Mouse (Mus musculus) neutrophil, adult 5-6 weeks (primary cell): ENCODE results near the gene Dennd1b. TPM values are rescaled to one million over a fixed set of nuclear protein-coding genes. Genes with fewer than 3 reads are reported as not detected.

Experiments used
- ATAC-seq: fragments of 151-379, 151-347 bp; 2 replicates; pipeline ENCODE4 v1.8.0; 2017; ENCODE audit warnings: mild to moderate bottlenecking, moderate TSS enrichment; ENCODE audit not compliant: insufficient number of reproducible peaks, poor library complexity, low FRiP score, severe bottlenecking; ENCODE audit errors: extremely low read depth
- total RNA-seq: library from RNA; stranded (forward); fragments of 200-1000 nt; gene quantifications from 2 replicates; pipeline ENCODE4 v1.2.3, GENCODE M21; 2017

Dennd1b gene
- total RNA-seq, 1 experiment from 2014 or later = 76.1 TPM

DNA sequence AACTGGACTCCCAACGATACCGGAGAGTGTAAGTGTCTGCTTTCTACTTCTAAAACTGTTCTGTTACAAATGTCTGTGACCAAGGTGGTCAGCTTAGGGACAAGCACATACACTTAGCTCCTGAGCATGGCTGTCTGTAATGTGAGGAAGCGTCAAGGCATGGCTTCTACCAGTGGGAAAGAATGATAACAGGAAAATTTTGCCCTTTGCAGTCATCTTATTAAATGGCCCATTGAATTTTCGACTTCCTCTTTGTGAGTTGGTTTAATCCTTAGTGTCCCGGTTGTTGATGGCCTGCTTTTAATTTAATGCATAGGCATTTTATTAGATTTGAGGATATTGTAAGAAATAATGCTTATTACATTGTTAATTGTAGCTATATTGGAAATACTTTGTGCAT, 97.1 kb downstream of the Dennd1b start:
- ATAC-seq = no peak

DNA sequence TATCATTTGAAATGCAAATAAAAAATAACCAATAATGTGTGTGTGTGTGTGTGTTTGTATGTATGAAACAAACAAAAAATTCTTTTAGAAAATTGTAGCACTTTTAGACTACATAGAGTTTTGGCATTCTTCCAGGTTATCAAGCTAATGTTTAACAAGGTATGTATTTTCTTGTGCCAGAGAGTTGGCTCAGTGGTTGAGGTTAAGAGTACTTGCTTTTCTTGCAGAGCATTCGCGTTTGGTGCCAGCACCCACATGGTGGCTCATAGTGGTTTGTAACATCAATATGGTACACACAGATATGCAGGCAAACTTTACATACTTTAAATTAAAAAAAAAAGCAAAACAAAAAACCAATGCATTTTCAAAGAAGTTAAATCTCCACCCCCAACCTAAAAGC, 101.5 kb downstream of the Dennd1b start:
- no peak for ATAC-seq

DNA sequence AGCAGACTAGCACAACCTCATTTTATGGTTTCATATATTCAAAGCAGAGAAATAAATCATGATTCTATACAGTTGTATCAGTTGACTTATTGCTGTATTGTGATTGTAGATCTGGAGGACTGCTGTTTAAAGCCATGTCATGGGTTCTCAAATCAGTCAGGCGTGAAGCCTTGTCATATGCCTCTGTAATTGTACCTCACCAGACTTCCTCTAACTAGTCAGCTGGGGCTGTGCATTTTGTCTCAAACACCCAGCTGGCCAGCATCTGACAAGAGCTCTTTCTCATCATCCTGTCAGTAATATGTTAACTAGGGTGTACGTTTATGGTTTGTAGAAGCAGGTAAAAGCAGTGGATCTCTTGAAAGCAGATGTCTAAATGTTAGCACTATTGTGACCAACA, 104.0 kb downstream of the Dennd1b start:
- peak; percentile 75 for ATAC-seq

DNA sequence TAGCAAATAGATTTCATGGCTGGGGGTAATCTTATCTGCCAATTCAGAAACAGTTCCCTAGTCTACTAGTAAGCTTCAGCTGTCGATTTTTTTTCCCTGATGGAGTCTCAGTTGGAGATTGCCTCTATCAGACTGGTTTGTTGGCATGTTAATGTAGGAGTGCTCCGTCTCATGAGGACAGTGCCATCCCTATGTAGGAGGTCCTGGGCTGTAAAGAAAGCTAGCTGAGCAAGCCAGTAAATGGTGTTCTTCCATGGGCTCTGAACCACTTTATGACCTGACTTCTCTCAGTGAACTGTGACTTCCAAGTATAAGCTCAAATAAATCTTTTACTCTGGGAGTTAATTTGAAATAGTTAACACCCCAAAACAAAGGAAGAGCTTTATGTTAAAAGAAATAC, 107.8 kb downstream of the Dennd1b start:
- ATAC-seq = no peak

DNA sequence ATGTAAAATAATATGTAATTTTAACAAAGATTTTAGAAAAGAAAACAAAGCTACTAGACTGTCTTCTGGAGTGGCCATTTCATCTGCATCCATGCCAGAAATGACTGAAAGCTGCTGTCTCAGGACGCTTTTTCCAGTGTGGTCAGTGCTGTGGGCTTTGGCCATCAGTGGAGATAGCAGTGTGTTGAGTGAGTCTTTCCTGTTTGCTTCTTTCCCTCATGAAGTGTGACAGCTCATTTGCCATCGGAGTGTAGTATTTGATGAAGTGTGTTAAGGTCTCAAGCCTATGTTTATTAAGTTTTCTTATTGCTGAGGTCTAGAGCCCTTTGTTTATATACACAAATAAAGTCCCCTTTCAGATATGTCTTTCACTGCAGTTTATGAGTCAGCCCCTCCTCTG, 112.4 kb downstream of the Dennd1b start:
- ATAC-seq = no peak

DNA sequence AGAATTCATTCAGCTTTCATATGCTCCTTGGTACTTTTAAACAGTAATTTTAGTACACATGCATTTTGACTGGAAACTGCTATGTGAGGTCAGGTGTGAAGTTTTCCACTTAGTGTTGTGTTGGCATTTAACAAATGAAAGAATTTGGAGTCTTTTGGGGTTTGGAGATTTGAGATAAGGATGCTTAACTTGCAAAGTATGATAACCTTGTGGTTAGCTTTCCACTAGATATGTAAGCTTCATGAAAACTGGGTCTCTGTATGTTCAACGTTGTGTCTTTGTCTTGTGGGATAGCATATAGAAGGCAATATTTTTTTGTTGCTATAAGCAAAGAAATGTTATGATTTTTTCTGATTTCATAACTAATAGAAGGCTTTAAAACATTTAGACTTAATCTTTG, 114.8 kb downstream of the Dennd1b start:
- no peak for ATAC-seq

DNA sequence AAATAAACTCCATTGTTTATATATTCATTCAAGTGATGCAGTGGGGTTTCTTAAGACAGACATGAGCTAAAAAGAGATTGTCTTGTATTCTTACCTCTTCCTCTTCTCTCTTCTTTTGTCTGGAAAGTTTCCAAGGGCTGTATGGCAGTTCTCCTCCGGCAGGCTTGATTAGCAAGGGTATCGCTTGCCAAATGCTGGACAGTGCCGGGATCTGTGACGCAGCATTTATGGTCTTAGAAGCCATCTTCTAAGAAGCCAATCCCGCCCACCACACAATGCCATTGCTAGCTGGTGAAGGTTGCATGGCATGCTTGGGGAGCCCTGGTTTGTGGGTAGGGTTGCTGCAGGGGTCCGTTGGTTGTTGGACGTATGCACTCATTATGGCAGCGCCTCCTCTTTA, 115.8 kb downstream of the Dennd1b start:
- no peak for ATAC-seq

DNA sequence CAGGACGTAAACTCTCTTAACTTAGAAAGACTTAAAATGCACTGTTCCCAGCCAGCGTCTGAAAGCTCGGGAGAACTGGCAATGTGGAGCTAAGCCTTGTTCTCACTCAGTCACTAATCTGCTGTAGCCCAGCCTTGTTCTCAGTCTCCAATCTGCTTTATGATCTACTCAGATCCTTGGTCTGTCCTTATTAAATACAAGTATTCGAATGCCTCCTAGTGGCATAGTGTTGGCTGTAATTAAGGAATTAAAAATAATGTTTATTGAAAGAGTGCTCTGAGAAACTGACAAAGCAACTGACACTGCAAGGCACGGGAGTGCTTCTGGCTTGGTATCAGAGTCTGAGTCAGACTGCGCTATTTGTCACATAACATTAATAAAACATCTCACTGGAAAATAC, 116.3 kb downstream of the Dennd1b start:
- ATAC-seq = no peak

DNA sequence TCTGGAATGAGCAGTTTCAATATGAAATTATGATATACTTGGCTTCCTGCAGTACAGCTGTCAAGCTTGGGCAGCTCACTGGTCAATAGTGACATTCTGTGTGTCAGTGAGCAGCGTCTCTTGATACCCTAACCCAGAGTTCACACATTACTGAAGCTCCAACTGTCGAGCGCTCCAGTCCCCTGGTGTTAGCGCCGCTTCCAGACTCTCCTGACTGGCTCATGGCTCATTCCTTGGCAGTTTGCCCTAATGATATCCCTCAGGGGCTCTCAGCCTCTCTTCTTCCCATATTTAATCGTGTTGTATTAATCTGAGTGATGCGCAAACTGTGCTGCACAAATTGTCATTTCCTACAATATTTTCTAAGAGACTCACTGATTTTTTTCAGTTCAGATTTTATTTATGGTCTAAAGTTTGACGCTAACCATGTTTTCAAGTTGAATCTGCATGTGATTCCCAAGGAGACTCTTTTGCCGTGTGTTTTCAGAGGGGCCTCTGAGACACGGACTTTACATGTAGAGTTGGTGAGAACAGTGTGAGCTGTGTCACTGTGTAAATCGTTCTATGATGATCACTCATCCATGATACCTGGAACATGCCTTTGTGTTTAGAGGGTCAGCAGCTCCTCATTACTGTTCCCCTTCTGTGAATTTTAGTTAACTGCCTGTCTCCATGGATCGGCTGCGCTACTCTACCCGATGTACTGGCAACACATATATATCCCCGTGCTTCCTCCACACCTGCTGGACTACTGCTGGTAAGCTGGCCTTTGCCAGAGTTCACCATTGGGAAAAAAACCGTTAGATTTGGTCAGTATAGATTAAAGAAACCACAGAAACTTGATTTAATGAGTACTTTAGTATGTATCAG, 117.5 kb downstream of the Dennd1b start:
- no peak for ATAC-seq

DNA sequence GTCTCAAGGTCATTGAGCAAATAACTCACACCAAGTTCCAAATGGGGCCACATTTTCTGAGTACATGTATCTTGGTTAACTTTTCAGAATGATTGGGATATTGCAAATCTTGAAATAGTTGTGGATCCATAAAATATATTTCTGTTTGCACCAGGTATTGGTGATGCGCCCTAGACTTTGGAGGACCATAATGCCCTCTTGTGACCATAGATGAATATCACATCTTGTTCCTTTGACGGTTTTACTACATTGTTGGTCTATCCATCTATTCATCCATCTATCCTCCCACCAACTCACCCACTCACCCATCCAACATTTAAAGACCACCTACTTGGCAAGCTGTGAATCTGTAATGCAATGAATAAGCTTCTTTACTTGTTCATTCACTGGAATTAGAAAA, 120.1 kb downstream of the Dennd1b start:
- no peak for ATAC-seq

DNA sequence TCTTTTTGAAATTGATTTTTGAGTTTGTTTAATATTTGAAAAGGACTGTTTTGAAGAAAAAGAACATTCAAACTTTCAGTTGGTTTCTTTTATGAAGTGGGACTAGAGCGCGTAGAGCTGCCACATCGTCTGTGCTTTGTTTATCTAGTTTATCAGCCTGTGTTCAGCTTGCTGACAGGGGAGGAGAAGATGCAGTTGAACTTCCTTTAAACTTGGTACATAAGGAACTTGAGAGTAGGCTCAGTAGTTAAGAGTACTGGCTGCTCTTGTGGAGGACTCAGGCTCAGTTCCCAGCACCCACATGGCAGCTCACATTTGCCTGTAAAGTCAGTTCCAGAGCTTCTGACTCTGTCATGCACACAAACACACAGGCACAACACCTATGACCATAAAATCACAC, 124.3 kb downstream of the Dennd1b start:
- ATAC-seq = no peak

DNA sequence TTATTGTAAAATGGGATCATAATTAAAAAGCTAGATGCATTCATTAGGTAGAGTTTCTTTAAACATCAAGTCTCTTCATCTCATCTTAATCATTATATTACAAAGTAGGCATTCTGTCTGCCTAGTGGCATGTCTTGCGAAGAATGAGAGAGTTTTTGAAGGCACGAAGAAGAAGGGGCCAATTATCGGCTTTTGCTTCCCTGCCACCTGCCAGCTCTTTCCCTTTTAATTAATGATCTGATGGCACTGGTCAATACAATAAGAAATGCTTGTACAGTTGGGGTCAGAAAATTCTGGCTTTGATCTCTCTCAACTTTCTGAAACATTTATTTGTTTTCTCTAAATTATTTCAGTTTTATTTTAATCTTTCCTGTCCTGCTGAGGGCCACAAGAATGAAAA, 127.5 kb downstream of the Dennd1b start:
- no peak for ATAC-seq

DNA sequence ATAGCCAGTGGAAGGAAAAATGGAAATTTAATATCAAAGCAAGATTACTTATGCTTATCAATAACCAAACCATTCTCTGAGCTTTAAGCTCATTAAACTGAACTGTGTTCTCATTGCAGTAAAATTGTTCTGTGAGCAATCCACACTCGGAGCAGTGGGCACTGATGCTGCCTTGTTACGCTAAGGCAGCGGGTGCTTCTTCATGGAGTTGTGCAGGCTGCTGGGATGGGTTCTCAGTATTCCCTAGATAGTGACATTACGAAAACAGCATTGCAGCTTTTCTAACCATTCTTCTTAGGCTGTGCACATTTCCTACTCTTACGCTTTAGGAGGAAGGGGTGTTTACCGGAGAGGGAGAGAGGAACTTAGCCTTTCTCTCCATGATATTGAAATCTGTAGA, 128.5 kb downstream of the Dennd1b start:
- ATAC-seq = no peak

DNA sequence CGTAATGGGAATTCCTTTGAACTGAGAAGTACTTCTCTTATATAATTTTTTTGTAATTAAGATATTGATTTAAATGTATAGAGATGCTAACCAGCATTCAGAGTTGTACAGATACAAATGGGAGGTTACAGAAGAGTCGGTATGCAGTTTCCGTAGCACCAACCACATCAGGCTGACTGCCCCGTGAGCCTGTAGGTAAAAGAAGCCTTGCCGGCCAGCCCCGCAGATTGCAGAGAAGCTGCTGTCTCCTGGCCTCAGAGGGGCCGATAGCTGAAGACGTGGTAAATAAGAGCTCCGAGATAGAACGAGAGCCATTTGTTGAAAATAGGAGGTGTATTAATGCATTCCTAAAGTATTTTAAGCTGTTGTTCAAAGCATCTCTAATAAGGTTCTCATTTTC, 128.9 kb downstream of the Dennd1b start:
- ATAC-seq = no peak

DNA sequence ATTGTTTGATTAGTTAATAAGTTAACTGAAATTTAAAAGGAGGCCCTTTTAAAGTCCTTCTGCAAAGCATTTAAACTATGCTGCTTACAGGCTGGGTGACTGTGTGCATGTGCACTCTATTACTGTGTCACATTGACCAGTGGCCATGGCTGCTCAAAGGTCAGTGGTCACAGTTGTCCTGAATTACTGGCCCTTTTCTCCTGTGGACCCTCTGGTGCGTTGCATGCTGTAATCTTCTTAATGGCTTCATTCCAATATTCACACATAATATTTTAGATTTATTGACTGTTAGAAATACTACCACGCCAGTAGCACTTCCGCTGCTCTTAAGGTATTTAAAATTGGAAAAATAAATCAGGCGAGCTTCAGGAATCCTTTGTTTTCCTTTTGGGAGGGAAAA, 129.5 kb downstream of the Dennd1b start:
- ATAC-seq = no peak

DNA sequence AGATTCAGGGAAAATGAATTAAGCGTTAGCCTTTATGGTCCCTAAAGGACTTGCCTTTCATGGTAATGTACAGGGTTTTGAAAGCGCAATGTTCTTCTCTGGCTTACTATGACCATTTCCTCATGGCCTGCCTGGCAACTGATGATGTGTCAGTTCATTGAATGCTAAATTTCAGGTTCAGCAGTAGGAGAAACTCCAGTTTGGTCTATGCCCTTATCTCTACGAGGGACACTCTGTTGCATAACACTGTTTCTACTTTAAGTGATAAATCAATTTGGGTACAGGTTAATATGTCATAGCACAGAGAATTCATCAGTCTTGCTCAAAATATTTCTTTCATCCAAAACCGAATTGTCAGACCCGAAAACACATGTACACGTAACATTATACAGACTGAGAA, 133.1 kb downstream of the Dennd1b start:
- no peak for ATAC-seq

DNA sequence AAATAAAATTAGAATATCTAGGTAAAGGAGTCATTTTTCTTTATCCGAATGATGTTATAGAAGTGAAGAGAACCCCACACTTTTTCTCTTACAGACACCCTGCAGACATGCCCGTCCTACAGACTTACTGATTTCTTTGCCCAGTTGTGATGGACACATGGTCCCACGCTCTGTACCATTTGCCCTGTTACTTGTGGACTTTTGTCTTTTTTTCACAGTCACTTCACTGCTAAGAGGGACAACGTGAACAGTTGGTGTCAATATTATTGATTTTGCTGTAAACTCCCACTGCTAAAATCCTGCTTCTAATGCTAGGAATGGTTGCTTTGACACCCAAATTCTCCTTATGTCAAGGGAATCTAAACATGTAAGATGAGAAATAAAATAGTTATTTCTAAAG, 134.9 kb downstream of the Dennd1b start:
- no peak for ATAC-seq

DNA sequence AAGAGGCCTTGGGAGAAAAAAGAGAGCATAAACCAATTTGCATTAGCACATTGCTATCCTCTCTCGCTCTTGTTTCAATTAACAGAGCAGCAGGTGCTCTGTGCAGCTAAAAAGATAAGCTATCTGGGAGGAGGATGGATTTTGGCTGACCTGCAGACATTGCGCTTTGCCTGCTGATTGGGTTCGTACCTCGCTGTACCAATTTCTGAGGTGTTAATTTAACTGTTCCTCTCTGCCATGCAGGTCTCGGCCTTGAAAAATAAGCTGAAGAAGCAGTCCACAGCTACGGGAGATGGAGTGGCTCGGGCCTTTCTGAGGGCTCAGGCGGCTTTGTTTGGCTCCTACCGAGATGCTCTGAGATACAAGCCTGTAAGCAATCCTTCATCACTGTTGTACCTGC, 138.5 kb downstream of the Dennd1b start:
- ATAC-seq = no peak

DNA sequence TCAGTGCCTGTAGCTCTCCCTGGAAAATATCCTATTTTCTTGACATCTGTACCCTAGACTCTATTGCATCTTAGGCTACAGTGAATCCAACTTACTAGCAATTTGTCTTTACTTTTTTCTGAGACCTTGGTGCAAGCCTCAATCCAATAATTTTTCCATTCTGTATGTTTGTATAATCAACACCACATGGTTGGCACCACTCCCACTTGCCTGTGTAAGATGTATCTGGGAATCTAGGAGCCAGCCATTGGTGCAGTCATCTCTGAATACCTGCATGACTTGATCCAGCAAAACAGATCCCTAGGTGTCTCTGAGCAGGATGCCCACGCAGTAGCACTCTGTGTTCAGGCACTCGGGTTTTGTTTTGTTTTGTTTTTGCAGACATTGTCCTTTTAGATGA, 145.0 kb downstream of the Dennd1b start:
- no peak for ATAC-seq

DNA sequence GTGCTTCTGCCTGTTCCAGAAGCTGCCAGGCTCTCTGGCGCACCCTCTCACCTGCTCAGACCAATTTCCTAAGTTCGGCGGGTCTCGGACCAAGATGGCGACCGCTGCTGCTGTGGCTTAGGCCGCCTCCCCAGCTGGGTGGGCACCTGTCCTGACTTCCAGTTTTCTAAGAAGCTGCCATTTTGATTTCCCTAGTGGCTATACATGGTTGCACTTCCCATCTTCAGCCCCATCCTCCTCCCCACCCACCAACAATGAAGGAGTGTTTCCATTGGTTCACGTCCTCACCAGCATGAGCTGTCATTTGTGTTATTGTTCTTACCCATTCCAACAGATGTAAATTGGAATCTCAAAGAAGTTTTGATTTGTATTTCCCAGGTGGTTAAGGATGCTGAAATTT, 159.4 kb downstream of the Dennd1b start:
- no peak for ATAC-seq

DNA sequence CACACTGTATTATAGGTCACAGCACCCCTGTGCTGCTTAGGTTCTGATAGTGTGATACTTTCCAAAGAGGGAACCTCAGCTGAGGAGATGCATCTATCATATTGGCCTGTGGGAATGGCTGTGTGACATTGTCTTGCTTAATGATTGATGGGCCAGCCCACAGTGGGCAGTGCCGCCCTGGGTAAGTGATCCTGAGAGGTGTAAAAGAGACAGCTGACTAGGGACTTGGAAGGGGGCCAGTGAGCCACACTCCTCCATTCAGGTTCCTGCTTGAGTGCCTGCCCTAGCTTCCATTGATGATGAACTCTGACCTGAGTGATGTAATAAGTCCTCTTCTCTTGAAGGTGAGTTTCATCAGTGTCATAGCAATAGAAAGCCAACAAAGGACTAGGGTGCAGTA, 176.4 kb downstream of the Dennd1b start:
- ATAC-seq = no peak
